Mouse (Mus musculus) limb, embryonic 13.5 days (tissue): ENCODE results near the gene Rab5b. TPM values are rescaled to one million over a fixed set of nuclear protein-coding genes. Genes with fewer than 3 reads are reported as not detected.

Source experiments
- ATAC-seq: fragments of 200-750 bp; cut with Nextera tagmentation; 2 replicates; pipeline ENCODE4 v1.8.0; 2017; ENCODE audit warnings: low read depth, moderate number of reproducible peaks, moderate TSS enrichment; ENCODE audit not compliant: low FRiP score
- H3K27ac ChIP-seq: fragments of 300-500 bp; sonication (generic); 2 replicates; pipeline ENCODE4 v1.5.1; 2015; ENCODE audit warnings: inconsistent platforms, mild to moderate bottlenecking, moderate library complexity
- H3K27me3 ChIP-seq: fragments of 300-500 bp; sonication (generic); 2 replicates; pipeline ENCODE4 v1.6.1; 2015; ENCODE audit warnings: mild to moderate bottlenecking, inconsistent platforms
- H3K36me3 ChIP-seq: fragments of 300-500 bp; sonication (generic); 2 replicates; pipeline ENCODE4 v1.6.1; 2015; ENCODE audit warnings: inconsistent platforms, mild to moderate bottlenecking, moderate library complexity
- H3K4me1 ChIP-seq: fragments of 300-500 bp; sonication (generic); 2 replicates; pipeline ENCODE4 v1.6.1; 2015; ENCODE audit warnings: inconsistent platforms
- H3K4me2 ChIP-seq: fragments of 300-500 bp; sonication (generic); replicated peaks from 2 replicates; pipeline ENCODE4 v1.6.1; 2015; ENCODE audit warnings: inconsistent platforms, mild to moderate bottlenecking, moderate library complexity
- H3K4me3 ChIP-seq: fragments of 300-500 bp; sonication (generic); 2 replicates; pipeline ENCODE4 v1.5.1; 2015; ENCODE audit warnings: moderate library complexity, mild to moderate bottlenecking, inconsistent platforms
- H3K9ac ChIP-seq: fragments of 300-500 bp; sonication (generic); 2 replicates; pipeline ENCODE4 v1.6.1; 2015; ENCODE audit warnings: mild to moderate bottlenecking, inconsistent platforms
- H3K9me3 ChIP-seq: fragments of 300-500 bp; sonication (generic); 2 replicates; pipeline ENCODE4 v1.6.1; 2016; ENCODE audit warnings: inconsistent platforms
- WGBS: fragments of 180-500 bp; shearing (Covaris S2); methylation state at CpG from one replicate; pipeline ENCODE4 v1.1.7; 2015; 5-methylcytosine and 5-hydroxymethylcytosine counted together
- polyA plus RNA-seq: library from polyadenylated mRNA; unstranded; fragments of >200 nt; fragmentation: Nextera tagmentation; extraction: Ambion mirVana; gene quantifications from 2 replicates; pipeline ENCODE4 v1.2.1, GENCODE M21; 2015

Rab5b gene
- polyA plus RNA-seq, 1 experiment from 2014 or later: 87.5 TPM

DNA sequence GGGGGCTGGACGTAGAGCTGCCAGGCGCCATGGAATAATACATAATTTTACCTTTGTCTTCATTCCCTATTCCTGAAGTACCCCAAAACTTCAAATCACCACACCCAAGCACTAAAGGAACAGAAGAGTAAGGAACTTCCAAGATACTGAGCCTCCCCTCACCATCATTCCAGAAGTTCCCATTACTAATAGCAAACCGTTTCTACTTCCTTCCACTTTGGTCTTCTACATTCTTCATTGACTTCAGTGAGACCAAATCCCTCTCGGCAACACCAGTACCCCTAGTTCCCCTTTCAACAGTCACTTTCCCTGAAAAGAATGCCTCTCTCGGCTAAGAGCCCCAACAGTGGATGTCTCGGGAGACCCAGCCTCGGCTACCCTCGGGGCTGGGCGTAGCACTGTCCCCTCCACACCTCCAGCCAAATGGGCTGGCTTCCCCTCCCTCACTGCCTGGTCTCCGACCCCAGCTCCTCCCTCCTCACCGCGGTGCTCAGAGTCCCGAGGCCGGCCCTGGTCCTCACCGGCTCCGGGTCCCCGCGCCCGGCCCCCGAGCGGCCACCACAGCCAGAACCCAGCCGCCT is 563 bp downstream of the Rab5b start:
- Histone ChIP-seq H3K9me3 (no peaks in the 10 kb centered on the region), H3K4me2 (peak overlapping the region; percentile 75), H3K27me3 (no peaks in the 10 kb centered on the region), H3K4me3 (peak overlapping the region; percentile 95), H3K9ac (peak overlapping the region; percentile 96), H3K27ac (peak overlapping the region; percentile 98), H3K4me1 (peaks cover 10% of the 10 kb centered on the region), H3K36me3 (peaks cover 29% of the 10 kb centered on the region)
- 2% methylated on average over 22 of the region's 22 CpGs for WGBS
- no peak for ATAC-seq

DNA sequence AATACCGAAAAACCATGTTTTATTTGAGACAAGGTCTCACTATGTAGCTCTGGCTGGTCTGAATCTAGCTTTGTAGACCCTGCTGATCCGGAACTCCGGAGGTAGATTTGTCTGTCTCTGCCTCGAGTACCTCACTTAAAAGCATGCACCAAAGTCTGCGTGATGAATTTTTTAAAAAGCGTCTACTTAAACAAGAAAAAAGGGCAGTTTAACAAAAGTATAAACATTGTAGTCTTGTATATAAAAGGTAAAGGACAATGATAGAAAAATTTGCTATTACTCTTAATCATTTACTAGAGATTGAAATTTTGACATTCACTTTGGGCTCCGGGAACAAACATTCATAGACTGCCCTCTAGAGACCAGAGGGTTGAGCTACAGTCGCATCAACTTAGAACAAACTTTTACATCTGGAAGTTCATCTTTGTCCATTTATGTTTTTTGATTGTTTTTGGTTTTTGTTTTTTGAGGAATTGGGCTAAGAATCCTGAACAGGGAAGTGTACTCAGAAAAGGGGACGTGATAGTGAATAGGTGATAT is 21.5 kb downstream of the Rab5b start:
- Histone ChIP-seq H3K27ac (peak overlapping the region; percentile 48; the same call in 1 of the 2 replicates), H3K4me3 (peak overlapping the region; percentile 67), H3K9me3 (no peaks in the 10 kb centered on the region), H3K27me3 (no peaks in the 10 kb centered on the region), H3K4me1 (peaks cover 16% of the 10 kb centered on the region), H3K4me2 (peak overlapping the region; percentile 89), H3K36me3 (peaks cover 28% of the 10 kb centered on the region), H3K9ac (peak overlapping the region; percentile 72)
- WGBS: 3% methylated on average over 9 of the region's 9 CpGs
- ATAC-seq: no peak

DNA sequence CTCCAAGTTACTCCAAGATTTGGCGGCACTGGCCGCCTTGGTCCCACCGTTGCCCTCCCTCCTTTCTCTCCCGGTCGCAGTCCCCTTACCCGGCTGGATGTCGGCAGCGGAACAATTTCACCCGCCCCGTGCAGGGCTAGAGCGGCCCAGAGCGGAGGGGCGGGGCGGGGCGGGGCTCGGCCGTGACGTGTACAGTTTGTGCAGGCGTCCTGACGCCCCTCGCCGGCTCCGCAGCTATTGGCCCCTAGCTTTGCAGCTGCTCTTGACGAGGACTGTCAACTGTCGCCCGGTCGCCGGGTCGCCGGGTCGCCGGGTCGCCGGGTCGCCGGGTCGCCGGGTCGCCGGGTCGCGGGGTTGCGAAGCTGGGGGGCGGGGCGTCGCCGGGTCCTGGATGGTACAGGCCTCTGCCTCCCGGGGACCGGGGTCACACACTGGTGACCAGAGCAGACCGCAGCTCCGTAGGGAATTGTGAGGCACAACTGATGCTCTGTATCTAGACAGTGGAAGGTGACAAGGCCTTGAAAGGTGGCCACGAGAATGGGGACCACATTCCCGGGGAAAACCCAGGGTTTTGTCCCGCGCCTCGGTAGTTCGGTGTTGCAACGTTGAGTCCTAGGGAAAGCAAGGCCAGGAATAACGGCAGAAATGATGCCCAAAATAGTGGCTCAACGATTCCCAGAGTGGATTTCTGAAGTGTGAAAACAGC is 22.1 kb downstream of the Rab5b start, which contains the start of gene Suox:
Gene Suox (minus strand): TSS at position 311 of the 706 bp plus-strand sequence.
- peaks cover 19% of the 10 kb centered on the region for H3K4me1 ChIP-seq
- H3K36me3 ChIP-seq: peaks cover 22% of the 10 kb centered on the region
- no peaks in the 10 kb centered on the region for H3K27me3 ChIP-seq
- peak within 1 kb of the TSS; percentile 89 for H3K4me2 ChIP-seq
- H3K4me3 ChIP-seq: peak within 1 kb of the TSS; percentile 67
- WGBS: under 1% methylated on average over 60 of the region's 60 CpGs
- peak within 1 kb of the TSS; percentile 72 for H3K9ac ChIP-seq
- peak; percentile 92 for ATAC-seq
- no peaks in the 10 kb centered on the region for H3K9me3 ChIP-seq
- H3K27ac ChIP-seq: peak within 1 kb of the TSS; percentile 48; the same call in 1 of the 2 replicates

DNA sequence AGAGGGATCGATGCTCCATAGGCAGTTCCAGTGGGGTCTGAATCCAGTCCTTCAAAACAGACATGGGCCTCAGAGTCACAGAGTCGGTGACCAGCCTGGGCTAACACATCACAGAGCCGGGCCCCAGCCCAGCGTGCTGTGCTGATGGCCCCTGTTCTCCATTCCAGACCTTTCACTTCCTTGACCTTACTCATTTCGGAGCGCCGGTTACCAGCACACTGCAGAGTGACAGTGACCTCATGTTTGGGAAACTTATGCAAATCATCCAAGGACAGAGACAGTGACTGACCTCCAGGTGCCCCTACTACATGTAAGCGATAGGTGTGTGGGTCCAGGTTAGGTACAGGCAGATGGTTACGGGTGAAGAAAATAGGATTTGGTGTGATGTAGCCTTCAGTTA is 24.9 kb downstream of the Rab5b start:
- no peak overlapping the region for H3K9ac ChIP-seq
- ATAC-seq: no peak
- no peaks in the 10 kb centered on the region for H3K27me3 ChIP-seq
- H3K4me1 ChIP-seq: peaks cover 28% of the 10 kb centered on the region
- WGBS: 93% methylated on average over 9 of the region's 9 CpGs
- H3K36me3 ChIP-seq: peaks cover 19% of the 10 kb centered on the region
- H3K4me3 ChIP-seq: no peak overlapping the region
- H3K27ac ChIP-seq: no peak overlapping the region
- no peak overlapping the region for H3K4me2 ChIP-seq
- H3K9me3 ChIP-seq: no peaks in the 10 kb centered on the region

DNA sequence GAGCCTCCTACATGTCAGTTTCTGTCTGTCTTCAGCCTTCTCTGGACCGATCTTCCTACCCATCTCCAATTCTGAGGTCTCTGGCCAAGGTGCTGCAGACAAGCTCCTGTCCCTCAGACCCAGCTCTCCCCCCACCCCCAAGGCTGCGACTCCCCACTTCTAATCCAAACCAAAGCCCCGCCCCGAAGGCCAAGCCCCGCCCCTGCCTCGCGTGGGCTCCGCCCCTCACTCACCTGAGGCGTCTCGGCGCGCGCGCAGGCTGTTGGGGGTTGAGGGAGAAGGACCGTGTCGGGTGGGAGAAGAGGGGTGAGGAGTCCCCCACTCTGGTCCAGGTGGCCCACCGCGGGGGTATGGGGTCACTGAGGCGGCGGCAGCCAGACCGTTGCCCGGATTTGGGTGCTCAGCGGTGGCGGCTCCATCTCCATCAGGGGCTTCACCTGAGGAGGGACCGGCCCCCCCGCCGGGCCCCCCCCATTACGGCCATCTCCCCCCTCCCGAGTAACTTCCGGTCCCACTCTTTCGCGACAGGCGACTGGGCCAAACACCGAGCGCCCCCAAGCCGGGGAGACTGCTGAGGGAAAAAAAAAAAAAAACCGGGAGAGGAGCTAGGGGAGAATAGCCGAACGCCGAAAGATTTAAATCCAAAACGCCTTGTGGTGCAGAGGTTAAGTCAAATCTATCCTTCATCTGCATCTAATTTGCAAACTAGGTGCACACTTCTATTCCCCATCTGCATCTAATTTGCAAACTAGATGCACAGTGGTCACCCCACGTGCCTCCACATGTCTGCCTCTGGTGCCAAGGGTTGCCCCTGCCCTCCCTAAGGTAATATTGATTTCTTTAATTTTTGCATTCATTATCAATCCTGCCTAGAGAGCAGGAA is 27.0 kb downstream of the Rab5b start:
- peak overlapping the region; percentile 79 for H3K9ac ChIP-seq
- no peaks in the 10 kb centered on the region for H3K9me3 ChIP-seq
- peaks cover 18% of the 10 kb centered on the region for H3K36me3 ChIP-seq
- H3K4me3 ChIP-seq: peak overlapping the region; percentile 76
- under 1% methylated on average over 42 of the region's 42 CpGs for WGBS
- peak overlapping the region; percentile 72 for H3K4me2 ChIP-seq
- ATAC-seq: peak; percentile 76
- no peaks in the 10 kb centered on the region for H3K27me3 ChIP-seq
- H3K4me1 ChIP-seq: peaks cover 24% of the 10 kb centered on the region
- H3K27ac ChIP-seq: peak overlapping the region; percentile 87

DNA sequence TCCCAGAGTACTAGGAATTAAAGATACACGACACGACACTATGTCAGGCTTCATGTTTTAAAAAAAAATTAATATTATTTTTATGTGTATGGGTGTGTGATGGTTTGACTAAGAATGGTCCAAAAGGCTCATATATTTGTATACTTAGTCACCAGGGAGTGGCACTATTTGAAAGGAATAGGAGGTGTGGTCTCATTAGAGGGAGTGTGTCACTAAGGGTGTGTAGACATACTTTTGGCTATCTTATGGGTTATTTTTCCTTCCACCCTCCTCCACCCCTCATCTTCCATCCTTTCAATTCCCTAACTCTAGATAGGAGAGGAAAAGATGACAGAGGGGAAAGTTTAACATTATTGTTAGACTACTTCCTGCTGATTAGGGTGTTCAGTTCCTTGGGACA is 30.3 kb downstream of the Rab5b start:
- Histone ChIP-seq H3K36me3 (peaks cover 7% of the 10 kb centered on the region), H3K27ac (no peak overlapping the region), H3K4me2 (no peak overlapping the region), H3K27me3 (no peaks in the 10 kb centered on the region), H3K4me1 (peaks cover 15% of the 10 kb centered on the region; the same call in 1 of the 2 replicates), H3K9me3 (no peaks in the 10 kb centered on the region), H3K4me3 (no peak overlapping the region), H3K9ac (no peak overlapping the region)
- no peak for ATAC-seq
- 92% methylated on average over 2 of the region's 2 CpGs for WGBS

DNA sequence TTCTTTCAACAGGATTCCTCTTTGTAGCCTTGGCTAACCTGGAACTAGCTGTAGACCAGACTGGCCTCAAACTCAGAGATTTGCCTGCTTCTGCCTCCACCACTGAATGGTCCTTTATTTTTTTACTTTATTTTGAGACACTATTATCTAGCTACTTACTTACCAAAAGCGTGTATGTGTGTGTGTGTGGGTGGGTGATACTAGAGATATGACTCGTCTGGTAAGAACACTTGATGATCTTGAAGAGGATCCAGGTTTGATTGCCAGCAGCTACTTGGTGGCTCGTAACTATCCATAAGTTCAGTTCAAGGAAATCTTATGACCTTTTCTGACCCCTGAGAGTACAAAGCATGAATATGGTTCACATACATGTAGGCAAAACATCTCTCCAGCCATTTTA is 30.8 kb downstream of the Rab5b start:
- peaks cover 2% of the 10 kb centered on the region for H3K36me3 ChIP-seq
- no peak for ATAC-seq
- no peaks in the 10 kb centered on the region for H3K27me3 ChIP-seq
- H3K9me3 ChIP-seq: no peaks in the 10 kb centered on the region
- H3K4me3 ChIP-seq: no peak overlapping the region
- WGBS: 90% methylated on average over 3 of the region's 3 CpGs
- no peak overlapping the region for H3K4me2 ChIP-seq
- no peak overlapping the region for H3K9ac ChIP-seq
- H3K4me1 ChIP-seq: peaks cover 15% of the 10 kb centered on the region; the same call in 1 of the 2 replicates
- H3K27ac ChIP-seq: no peak overlapping the region

DNA sequence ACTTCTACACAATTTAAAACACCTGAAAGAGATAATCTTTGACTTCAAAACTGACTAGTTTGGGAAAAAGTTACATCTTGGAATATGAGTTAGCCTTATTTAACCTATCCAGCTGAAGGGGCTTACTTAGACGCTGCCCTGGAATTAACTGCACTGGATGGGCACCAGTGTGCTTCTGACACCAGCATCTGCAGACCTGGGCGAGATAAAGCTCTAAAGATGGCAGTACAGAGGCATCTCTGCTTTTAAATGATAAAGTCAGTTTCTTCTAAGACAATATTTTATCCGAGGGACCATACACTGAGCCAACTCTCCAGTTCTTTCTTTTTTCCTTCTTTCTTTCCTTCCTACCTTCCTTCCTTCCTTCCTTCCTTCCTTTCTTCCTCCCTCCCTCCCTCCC is 31.3 kb downstream of the Rab5b start:
- 72% methylated on average over 3 of the region's 3 CpGs for WGBS
- Histone ChIP-seq H3K9me3 (no peaks in the 10 kb centered on the region), H3K4me1 (peaks cover 15% of the 10 kb centered on the region; the same call in 1 of the 2 replicates), H3K27ac (no peak overlapping the region), H3K27me3 (no peaks in the 10 kb centered on the region), H3K36me3 (no peaks in the 10 kb centered on the region), H3K4me2 (no peak overlapping the region), H3K9ac (no peak overlapping the region), H3K4me3 (no peak overlapping the region)
- ATAC-seq: no peak

DNA sequence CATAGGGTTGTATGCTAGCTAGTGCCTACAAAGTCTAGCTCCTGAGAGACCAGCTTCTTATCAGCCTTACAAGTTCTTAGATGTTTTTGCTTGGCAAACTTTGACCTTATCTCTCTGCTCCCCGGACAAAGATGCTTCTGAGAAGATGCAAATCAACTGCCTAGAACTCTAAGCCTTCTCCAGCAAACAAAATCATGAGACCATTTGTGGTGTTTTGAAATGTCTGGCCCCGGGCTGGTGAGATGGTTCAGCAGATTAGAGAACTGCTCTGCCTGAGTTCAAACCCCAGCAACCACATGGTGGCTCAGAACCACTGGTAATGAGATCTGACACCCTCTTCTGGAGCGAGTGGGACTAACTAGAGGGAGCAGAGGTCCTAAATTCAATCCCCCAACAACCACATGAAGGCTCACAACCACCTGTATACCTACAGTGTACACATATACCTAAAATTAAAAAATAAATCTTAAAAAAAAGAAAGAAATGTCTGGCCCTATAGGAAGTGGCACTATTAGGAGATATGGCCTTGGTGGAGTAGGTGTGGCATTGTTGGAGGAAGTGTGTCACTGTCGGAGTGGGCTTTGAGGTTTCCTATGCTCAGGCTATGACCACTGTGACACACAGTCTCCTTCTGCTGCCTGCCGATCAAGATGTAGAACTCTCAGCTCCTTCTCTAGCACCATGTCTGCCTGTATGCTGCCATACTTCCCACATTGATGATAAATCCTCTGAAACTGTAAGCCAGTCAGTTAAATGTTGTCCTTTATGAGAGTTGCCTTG is 32.4 kb downstream of the Rab5b start:
- Histone ChIP-seq H3K27ac (no peak overlapping the region), H3K9me3 (no peaks in the 10 kb centered on the region), H3K4me2 (no peak overlapping the region), H3K27me3 (no peaks in the 10 kb centered on the region), H3K4me3 (no peak overlapping the region), H3K36me3 (no peaks in the 10 kb centered on the region), H3K9ac (no peak overlapping the region), H3K4me1 (peaks cover 8% of the 10 kb centered on the region; the same call in 1 of the 2 replicates)
- no peak for ATAC-seq
- 67% methylated on average over 5 of the region's 5 CpGs for WGBS

DNA sequence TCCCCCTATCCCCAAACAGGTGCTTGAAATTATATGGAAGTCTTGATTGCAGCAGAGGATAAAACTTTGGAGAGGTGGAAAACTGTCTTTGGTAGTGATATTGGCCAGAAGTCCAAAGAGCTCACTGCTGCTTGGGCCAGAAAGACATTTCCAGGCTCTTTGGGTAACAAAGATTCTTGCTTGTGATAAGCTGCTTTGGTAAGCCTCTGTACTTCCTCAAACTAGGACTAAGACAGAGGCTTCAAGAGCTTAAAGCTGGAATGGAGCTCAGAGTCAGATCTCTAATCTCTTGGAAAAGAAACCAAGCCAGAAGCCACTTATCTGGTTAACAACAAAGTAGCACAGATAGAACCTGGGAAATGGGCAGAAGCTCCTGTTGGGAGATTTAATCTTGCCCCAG is 33.6 kb downstream of the Rab5b start:
- no peak overlapping the region for H3K27ac ChIP-seq
- ATAC-seq: no peak
- H3K36me3 ChIP-seq: no peaks in the 10 kb centered on the region
- no peaks in the 10 kb centered on the region for H3K4me1 ChIP-seq
- H3K4me2 ChIP-seq: no peak overlapping the region
- no peaks in the 10 kb centered on the region for H3K27me3 ChIP-seq
- H3K9me3 ChIP-seq: no peaks in the 10 kb centered on the region
- no peak overlapping the region for H3K9ac ChIP-seq
- H3K4me3 ChIP-seq: no peak overlapping the region

DNA sequence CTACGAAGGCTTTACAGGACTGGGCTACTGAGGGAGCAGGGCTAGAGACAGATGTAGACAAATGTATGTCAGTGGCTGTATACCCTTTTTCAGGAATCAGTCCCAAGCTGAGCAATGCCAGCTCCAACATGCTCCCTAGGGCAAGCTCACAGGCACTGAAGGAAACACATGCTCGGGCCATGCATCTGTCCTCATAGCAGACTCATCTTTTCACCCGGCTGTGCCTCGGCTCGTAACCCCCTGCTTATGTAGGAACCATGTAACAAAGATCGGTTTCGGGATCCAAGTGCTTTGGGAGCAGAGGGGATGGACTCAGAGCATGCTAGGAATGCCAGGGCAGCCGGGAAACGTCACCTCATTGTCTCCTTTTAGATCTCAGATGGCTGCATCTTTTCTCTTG is 36.6 kb downstream of the Rab5b start:
- no peak for ATAC-seq
- no peak overlapping the region for H3K4me3 ChIP-seq
- H3K4me2 ChIP-seq: no peak overlapping the region
- no peak overlapping the region for H3K27ac ChIP-seq
- 51% methylated on average over 9 of the region's 9 CpGs for WGBS
- no peaks in the 10 kb centered on the region for H3K4me1 ChIP-seq
- no peaks in the 10 kb centered on the region for H3K27me3 ChIP-seq
- H3K9me3 ChIP-seq: no peaks in the 10 kb centered on the region
- H3K9ac ChIP-seq: no peak overlapping the region
- H3K36me3 ChIP-seq: no peaks in the 10 kb centered on the region
